Mouse (Mus musculus) kidney, adult 9 months (tissue): ENCODE data around the gene Kcna1.

Experiments used
- DNase-seq: peaks from one replicate; pipeline ENCODE4 v3.0.0; 2022

Kcna1 gene

DNA sequence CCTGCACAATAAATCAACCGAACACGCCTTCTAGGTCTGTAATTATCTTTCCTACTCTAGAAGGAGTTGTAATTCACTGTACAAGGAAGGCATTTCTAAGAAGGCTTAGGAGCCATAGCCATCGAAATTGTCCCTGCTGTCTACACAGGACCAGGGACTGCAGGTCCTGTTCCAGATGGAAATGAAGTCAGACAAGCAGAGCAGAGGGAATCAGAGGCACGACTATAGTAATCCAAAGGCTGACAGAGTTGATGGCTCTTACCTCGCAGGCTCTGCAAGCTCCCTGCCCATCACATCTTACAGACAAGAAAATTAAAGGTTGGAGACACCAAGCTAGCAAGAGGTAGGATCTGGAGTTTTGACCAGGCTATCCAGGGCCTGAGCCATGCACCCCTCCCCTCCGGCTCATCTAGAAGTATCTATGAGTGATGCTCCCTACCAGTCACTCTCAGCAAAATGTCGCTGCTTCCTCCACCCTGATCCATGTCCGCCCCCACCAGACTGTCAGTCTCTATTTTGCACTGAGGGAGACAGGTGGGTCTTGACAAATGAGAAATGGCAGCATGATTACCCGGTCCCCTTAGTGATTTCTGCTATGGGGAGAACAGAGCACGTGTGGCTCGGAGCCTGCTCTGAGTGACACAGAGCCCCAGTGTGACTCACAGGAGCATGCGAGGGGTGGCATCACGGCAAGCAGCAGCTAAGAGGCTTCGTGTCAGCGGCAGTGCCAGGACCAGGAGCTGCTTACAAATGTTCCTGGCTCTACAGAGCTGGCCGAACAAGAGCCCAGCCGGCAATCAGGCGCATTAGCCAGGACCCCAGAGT is 50.2 kb downstream of the Kcna1 start:
- no peak for DNase-seq

DNA sequence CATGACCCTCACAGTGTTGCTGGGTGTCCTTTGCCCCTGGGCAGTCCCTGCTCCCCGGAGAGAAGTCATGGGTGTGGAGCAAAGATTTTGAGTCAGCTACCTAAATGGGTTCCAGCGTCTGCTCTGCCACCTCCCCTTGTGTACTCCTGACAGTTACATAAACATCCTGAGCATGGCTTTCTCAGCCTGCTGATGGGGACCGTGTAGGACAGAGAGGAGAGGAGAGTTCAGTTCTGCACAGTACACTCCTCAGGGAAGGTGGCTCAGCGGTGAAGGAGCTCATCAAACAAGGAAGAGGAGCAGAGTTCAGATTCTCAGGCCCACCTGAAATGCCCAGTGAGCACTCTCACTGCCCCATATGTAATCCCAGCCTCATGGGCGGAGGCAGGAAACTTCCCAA is 51.1 kb downstream of the Kcna1 start:
- DNase-seq: no peak

DNA sequence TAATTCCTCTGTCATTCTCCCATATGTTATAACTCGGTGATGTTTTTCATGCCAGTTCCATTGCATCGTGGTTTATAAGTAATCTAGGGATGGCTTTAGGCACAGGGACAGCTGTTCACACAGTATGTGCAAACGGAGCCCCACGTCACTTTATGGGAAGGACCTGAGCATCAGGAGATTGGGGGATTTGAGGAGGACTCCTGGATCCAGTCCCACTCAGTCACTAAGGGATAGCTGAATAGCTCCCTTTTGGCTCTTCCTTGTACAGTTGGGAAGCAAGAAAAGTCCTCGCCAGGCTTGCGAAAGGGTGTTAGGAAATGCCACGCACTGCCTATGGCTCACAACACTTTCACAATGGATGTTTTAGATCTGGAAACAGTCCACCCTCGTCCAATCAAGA is 51.8 kb downstream of the Kcna1 start:
- DNase-seq: no peak

DNA sequence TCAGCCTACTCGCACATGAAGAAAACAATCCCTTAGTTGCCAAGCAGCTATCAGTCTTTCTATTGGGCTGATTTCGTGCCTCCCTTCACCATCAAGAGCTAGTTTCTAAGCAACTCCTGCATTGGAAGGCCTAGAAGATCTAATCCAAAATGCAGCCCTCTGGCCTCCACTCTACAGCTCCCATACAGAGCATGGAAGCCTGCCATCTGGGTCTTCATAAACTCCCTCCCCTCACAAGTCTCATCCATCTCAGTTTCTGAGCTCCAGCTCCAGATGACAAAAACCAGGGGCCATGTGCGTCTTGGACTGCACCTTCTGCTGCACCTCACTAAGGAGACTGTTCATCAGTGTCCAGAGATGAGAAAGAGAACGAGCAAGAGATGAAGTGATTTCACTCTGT is 52.8 kb downstream of the Kcna1 start:
- no peak for DNase-seq
